Mouse (Mus musculus): ENCODE data around the gene Batf. TPM values are rescaled to one million over a fixed set of nuclear protein-coding genes. Genes with fewer than 3 reads are reported as not detected.
"Not testable (repeated sequence)": the region's sequence is repeated elsewhere in the genome, so short reads cannot be mapped to it uniquely, and the experiment has no call there.

Gene Batf
- total RNA-seq (2015; ENCODE audit: low replicate concordance) (3.6 TPM in 1 of 2 replicates, not detected in the other), total RNA-seq (2017; ENCODE audit: low replicate concordance) (3.2 and 6.0 TPM in 2 replicates)

DNA sequence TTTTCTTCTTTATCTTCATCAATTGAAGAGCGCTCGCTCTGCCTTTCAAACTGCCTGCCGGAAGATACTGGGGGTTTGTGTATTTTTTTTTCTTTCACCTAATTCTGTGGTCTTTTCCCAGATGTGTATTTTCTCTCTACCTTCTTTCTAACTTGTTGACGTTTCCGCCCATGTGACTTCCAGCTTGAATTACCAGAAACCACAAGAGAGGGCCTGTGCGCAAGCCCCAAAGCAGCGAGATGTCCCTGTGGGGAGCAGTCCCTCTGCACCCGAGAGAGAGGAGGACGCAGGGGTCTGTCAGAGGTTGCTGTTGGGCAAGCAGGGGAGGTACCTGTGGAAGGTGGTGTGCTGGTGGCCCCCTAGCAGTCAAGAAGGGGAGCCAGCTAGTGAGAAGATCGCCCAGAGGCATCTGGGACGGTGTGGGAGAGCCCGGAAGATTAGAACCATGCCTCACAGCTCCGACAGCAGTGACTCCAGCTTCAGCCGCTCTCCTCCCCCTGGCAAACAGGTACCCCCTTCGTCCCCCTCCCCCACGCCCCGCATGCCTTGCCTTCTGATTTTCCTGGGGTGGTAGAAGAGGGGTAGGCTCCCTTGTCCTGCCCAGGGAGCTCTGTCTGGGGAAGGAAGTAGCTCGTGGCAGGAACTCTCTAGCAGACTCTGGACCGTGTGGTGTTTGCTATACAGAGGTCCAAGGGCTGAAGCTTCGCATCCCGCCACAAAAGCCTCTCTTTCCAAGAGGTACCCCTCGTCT is at the start of gene Batf:
Batf (plus strand) TSS at position 204 of the 751 bp plus-strand sequence.
- ATAC-seq (replicated peaks; ENCODE audit: low FRiP score, poor library complexity, severe bottlenecking), result no peak

DNA sequence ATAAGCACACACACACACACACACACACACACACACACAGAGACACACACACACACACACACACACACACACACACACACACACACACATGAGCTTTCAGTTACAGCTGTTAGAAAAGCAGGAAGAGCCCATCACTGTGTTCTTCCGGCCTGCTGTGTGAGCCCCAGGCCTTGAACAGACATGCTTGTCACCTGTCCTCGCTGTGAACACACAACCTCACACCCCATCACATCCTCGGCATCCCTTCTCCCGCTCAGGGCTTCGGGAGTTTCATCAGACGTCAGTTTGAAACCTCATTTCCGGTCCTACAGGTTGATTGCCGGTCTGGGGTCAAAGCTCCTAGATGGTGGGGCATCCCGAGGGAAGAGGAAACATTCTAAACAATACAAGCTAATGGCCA is 48.5 kb upstream of the Batf start:
- no peak for ATAC-seq (replicated peaks; ENCODE audit: low FRiP score, poor library complexity, severe bottlenecking)

DNA sequence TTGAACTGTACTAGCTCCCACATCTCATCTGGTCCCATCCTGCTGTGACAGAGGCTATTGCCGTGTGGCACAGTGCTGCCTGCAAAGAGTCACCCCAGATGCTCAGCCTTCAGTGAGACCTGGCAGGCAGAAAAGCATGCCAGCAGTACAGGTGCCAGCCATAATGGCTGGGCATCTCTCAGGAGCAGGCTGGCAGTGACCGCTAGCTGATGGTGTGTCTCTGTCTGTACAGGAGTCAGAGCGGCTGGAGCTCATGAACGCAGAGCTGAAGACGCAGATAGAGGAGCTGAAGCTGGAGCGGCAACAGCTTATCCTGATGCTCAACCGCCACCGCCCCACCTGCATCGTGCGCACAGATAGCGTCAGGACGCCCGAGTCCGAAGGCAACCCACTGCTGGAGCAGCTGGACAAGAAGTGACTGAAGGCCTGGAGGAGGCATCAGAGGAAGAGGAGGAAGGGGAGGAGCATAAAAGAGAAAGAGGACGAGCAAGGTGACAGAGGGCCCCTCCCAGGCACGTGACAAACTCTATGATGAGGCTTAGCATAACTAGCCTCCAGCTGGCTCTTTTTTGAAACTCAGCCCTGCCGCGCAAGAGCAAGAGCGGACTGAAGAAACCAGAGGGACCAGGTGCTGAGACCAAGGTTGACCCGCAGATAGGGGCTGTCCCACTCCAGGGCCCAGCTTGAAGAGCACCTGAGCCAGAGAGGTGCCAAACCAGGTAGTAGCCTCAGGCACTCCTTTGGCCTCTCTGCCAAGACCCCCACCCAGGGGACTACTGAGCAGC is 47.7 kb upstream of the Batf start:
- ATAC-seq (replicated peaks; ENCODE audit: low FRiP score, poor library complexity, severe bottlenecking), result no peak

DNA sequence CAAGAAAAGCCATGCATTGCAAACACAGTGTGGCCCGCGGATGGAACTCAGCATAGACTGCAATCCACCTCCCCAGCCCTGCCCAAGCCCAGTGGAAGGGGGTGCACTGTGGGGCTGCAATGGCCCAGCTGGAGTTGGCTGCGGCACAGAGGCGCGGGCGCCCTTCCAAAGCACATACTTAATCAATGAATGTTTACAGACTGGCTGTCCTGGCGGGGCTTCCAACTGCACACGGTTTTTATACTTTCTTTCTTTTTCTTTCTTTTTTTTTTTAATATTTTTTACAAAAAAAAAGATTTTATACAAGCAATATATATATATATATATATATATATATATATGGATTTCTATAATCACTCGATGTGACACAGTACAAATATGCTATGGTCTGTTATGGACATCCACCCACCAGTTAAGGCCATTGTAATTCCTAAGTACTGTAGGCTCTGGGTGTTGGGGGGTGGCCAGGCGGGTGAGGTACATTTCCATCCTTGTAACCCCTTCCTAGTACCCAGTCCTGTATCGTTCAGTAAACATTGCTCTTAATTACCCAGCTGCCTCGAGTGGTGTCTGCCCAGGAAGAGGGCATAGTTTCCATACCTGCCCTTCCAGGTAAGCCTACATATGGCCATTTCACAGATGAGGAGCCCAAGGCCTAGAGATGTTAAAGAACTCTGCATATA is 47.0 kb upstream of the Batf start:
- no peak for ATAC-seq (replicated peaks; ENCODE audit: low FRiP score, poor library complexity, severe bottlenecking)

DNA sequence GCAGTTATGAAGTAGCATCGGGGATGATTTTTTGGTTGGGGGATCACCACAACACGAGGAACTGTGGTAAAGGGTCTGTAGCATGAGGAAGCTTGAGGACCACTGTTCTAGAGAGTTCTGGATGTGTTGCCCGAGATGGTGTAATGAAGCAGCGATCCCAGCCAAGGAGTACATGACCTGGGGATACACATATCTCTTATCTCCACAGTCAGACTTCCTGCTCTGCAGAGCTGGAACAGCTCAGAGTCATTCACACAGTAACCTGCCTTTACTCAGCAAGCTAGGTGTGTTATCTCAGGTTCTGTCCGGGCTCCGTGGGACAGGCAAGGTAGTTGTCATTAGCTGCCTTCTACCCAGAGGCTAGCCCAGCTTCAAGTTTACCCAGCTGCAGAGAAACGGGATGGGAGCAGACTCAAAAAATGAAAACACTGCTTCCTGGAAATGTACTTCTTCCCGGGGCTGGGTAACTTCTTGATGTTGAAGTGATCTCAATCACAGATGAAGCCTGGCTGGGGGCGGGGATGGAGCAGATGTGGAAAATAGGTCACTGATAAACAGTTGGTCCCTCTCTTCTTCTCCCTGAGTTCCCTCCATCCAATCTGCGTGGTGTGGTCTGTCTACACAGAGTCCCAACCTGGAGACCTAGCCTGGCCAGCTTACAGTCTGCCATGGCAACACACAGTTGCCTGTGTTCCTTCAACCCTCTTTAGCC is 45.5 kb upstream of the Batf start:
- ATAC-seq (replicated peaks; ENCODE audit: low FRiP score, poor library complexity, severe bottlenecking), result no peak

DNA sequence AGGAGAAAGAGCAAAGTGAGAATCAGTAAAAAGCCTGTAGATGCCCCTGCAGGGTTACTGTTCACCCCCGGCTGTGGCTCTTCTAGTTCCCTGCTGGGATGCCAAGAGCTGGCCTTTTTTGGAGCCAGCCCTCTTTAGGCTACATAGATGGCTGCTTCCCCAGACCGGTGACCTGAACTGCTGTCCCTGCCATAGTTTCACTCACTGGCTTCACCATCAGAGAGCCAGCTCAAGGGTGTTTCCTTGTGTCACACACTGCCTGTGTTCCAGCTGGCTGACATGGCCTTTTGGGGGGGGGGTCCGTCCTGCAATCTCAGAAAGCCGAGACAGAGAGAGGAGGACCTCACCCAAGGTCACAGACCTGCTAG is 44.9 kb upstream of the Batf start:
- no peak for ATAC-seq (replicated peaks; ENCODE audit: low FRiP score, poor library complexity, severe bottlenecking)

DNA sequence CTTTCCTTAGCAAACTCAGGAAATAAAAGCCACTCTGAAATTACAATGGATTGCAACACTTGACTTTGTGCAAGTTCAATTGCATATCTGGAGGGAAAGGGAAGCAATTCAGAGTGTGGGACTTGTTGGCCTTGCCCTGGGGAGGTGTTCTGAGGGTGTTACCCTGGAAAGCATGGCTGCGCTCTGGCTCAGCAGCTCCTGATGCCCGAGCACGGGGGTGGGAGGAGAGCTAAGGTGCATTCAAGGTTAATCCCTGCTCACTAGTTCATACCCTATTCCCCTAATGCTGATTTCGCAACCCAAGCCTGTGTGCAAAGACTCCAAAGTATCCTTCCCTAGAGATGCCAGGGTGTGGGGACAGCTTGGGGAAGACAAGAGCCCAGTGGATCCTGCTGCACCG is 42.7 kb upstream of the Batf start:
- ATAC-seq (replicated peaks; ENCODE audit: low FRiP score, poor library complexity, severe bottlenecking), result no peak

DNA sequence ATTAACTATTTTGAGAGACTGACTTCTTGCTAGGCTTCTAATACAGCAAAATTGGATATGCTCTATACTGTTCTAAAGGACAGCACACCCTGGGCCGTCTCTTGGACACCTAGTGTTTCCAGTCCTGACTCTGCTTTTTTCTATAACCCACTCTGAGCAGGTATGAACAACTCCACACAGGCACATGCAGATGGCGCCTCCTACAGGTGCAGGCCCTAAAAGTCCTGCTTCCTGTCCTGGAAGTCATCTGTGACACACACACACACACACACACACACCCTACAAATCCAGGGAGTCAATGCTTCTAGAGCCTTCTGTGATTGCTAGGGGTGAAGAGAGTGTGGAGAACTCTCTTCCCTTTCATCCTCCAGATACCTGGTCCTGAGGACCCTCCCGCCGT is 40.8 kb upstream of the Batf start:
- ATAC-seq (replicated peaks; ENCODE audit: low FRiP score, poor library complexity, severe bottlenecking), result no peak

DNA sequence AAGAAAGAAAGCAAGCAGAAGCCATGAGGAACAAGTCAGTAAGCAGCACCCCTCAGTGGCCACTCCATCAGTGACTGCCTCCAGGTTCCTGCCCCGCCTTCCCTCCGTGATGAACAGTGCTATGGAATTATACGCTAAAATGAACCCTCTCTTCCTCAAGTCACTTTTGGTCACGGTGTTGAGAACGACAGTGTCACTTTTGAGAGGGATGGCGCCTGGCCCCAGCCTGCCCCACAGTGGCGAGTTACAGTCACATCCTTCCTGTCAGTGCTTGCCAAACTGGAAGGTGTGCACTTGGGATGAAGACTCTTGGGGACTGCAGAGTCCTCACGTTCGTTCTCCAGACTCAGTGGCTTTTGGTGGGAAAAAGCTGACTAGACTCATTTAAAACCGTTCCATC is 39.1 kb upstream of the Batf start:
- no peak for ATAC-seq (replicated peaks; ENCODE audit: low FRiP score, poor library complexity, severe bottlenecking)

DNA sequence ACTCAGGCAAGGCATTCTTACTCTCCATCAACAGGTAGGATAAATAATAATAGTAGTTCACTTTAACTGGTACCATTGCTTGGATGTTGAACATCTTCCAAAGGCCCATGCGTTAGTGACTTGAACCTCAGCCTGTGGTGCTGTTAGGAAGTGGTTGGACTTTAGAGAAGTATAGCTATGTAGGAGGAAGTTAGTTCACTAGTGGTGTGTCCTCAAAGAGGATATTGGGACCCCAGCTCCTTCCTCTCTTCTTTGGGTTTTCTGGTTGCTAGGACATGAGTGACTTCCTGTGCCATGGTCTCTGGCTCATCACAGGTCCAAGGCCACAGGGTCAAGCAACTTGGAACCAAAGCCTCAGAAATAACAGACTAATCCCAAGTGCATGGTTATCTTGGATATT is 38.5 kb upstream of the Batf start:
- no peak for ATAC-seq (replicated peaks; ENCODE audit: low FRiP score, poor library complexity, severe bottlenecking)

DNA sequence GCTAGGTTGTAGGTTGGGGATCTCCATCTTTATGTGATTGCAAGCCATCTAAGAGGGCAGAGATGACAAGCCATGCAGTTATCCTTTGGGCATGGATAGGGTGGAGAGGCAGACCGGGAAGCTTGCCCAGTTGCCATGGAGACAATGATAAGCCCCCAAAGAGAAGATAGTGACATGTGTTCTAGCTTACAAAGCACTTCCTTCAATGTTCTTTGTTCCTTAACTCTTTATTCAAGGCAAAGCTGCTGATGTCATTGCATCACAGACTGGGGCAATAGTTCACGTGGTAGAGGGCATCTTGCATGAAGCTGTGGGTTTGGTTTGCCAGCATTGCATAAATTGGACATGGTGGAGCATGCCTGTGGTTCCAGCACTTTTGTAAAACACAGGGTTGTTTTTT is 27.1 kb upstream of the Batf start:
- no peak for ATAC-seq (replicated peaks; ENCODE audit: low FRiP score, poor library complexity, severe bottlenecking)

DNA sequence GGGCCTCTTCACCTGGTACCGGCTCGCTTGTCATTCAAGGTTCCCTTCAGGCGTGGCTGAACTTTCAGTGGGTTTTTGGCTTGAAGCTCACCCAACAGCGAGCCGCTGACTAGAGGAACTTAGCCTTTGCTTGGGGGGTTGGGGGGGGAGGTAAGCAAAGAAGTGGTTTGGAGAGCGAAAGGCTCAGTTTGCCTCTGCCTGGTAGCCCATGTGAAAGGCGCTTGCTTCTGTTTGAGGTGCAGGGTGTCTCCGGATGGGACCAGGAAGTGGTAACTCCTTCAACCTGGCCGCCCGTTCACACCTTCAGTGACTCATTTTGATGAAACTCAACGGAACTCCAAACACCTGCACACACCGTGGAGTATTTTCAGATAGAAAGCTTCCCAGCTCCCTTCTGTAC is 25.6 kb upstream of the Batf start:
- no peak for ATAC-seq (replicated peaks; ENCODE audit: low FRiP score, poor library complexity, severe bottlenecking)

DNA sequence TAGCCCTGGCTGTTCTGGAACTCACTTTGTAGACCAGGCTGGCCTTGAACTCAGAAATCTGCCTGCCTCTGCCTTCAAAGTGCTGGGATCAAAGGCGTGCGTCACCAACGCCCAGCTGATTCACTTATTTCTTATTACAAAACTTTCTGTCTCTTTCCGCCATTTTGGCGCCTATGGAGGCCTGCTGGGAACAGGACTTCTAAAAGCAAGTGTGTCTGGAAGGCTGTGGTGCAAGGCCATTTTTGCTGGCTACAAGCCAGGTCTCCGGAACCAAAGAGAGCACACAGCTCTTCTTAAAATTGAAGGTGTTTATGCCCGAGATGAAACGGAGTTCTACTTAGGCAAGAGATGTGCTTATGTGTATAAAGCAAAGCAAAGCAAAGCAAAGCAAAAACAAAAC is 24.2 kb upstream of the Batf start:
- ATAC-seq (replicated peaks; ENCODE audit: low FRiP score, poor library complexity, severe bottlenecking), result not testable (repeated sequence)

DNA sequence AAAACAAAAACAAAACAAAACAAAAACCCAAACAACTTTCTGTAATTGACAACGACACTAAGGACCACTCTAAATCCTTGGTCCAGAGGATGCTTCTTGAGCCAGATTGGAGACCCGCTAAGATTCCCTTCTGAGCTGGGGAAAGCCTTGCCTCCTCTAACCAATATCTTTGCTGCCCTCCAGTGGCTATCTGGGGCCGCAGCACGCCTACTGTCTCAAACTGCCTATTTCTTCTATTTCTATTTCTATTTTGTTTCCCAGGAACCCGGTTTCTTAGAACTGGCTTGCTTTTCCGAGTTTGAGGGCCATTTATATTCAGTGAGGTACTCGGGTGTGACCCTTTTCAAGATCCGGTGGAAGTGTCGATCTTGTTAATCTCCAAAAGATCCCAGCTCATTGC is 23.6 kb upstream of the Batf start:
- ATAC-seq (replicated peaks; ENCODE audit: low FRiP score, poor library complexity, severe bottlenecking), result no peak

DNA sequence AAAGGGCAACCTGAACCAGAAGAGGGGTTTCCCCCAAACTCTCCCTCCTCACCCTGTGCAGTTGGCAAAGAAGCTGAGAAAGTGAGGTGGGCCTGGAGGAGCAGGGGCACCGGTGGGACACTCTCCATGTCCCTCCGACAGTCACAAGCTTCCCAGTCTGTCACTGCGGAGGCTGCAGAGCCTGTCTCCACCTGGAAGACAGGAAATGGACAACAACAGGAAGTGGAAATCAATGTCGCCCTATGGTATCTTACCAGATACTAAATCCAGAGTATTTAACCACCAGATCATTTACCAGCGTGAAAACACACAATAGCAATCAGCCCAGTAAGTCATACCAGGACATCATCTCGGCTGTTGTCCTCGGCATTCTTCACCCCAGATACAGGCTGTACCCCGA is 20.4 kb upstream of the Batf start:
- no peak for ATAC-seq (replicated peaks; ENCODE audit: low FRiP score, poor library complexity, severe bottlenecking)

DNA sequence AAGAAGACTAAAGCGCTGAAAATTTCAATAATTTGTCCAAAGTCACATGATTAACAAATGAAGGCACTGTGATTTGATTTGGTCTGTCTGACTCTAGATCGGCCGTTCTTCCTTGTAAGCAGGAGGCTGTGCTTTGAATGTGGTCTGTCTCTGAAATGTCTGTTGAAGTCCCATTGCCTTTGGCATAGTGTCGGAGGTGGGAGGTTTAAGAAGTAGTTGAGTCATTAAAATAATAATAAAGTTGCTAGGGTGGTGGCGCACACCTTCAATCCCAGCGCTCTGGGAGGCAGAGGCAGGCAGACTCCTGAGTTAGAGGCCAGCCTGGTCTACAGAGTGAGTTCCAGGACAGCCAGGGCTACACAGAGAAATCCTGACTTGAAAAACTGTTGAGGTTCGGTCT is 19.4 kb upstream of the Batf start:
- no peak for ATAC-seq (replicated peaks; ENCODE audit: low FRiP score, poor library complexity, severe bottlenecking)

DNA sequence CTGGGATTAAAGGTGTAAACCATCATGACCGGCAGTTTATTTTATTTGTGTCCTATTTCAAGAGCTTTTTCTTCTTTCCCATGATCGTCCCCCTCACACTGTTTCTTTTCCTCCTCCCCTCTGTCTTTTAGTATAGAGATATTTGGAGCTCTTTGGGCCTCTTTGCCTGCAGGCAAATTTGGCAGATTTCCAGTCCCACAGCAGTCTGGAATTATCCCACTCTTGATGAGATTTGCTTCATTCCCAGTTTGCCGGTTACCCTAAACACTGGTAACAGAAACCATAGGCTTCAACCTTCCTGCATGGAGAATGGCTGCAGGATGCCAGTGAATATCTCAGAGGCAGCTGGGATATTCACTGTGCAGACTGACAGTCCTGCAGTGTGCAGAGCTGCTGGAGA is 17.8 kb upstream of the Batf start:
- no peak for ATAC-seq (replicated peaks; ENCODE audit: low FRiP score, poor library complexity, severe bottlenecking)

DNA sequence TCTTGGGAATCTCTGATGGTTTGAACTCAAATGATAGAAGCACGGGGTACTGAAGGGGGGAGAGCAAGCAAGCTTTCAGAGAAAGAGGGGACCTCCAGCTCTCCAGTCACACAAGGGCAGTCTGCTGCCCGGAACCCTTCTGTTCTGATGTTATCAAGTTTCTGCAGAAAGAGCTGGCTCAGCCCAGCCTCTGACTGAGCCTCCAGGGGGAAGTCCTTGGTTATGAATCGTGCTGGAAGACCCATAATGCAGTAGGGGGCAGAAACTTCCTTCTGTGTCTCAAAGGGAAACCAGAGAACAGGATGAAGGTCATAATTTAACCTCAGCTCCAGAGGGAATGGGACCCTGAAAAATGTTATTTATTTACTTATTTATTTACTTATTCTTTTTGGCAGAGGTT is 16.4 kb upstream of the Batf start:
- ATAC-seq (replicated peaks; ENCODE audit: low FRiP score, poor library complexity, severe bottlenecking), result no peak

DNA sequence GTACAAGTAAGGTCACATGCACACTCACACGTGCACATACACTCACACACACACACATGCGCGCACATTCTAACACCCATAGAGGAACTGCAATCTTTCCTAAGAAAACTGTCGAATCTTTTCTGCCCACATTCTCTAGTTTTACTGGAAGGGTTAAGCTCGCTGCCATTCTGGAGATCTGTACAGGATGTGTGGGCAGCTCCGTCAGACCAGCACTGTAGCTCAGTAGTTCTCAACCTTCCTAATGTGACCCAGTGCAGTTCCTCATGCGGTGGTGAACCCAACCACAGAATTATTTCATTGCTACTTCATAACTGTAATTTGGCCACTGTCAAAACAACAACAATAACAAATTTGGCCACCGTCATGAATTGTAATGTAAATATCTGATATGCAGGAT is 12.6 kb upstream of the Batf start:
- no peak for ATAC-seq (replicated peaks; ENCODE audit: low FRiP score, poor library complexity, severe bottlenecking)

DNA sequence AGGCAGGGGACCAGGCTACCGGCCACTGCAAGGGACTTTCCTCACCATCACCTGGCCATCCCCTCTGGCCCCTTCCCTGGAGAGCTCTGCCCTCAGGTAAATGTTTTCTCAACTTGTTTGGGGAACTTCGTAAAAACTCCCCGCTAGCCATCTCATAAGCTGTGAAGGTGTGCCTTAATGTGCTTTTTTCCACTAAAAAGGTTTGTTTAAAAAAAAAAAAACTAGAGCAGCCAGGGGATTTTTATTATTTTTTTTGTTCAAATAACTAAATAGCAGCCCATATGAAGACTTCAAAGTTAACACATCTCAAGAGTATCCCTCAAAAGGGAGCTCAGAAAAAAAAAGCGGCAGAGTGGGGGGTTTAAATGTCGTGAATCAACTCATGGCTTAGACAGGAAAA is 7.4 kb upstream of the Batf start:
- ATAC-seq (replicated peaks; ENCODE audit: low FRiP score, poor library complexity, severe bottlenecking), result no peak
